Mouse (Mus musculus): ENCODE results near the gene Clec3a. TPM values are rescaled to one million over a fixed set of nuclear protein-coding genes. Genes with fewer than 3 reads are reported as not detected.

Gene Clec3a
- polyA plus RNA-seq, 1 experiment from 2014 or later: not detected

DNA sequence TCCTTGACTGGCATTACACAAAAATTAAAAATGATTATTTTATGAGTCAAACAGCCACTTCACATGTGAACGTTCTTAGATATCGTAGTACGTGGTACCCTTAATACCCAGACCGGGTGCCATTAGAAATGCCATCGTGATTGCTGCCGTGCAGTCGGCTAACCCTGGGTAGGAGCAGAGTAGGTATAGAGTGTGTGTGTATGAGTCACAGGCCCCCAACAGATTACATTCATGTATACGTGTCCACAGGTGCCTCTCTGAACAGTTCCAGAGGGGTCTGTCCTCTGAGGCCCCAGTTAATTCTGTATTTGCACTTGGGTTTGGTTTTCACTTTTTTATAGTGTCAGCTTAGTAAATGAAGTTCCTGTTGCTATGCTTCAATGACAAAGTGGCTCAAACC is 34.4 kb downstream of the Clec3a start:
- Histone ChIP-seq H3K4me3 (replicated peaks; ENCODE audit: low read length) (no peak overlapping the region), H3K9ac (no peak overlapping the region), H3K4me2 (replicated peaks) (no peak overlapping the region), H3K27me3 (ENCODE audit: control insufficient read depth, insufficient read depth, low read length) (no peaks in the 10 kb centered on the region), H3K9me3 (ENCODE audit: control insufficient read depth, low read length) (no peaks in the 10 kb centered on the region), H3K36me3 (replicated peaks; ENCODE audit: control insufficient read depth, insufficient read depth) (no peaks in the 10 kb centered on the region), H3K4me1 (replicated peaks; ENCODE audit: control insufficient read depth, insufficient read depth, low read length) (peaks cover 4% of the 10 kb centered on the region), H3K27ac (no peak overlapping the region)
- ATAC-seq (ENCODE audit: low FRiP score) (no peak), DNase-seq (ENCODE audit: low spot score) (no peak)
- WGBS: 90% methylated on average over 8 of the region's 8 CpGs

DNA sequence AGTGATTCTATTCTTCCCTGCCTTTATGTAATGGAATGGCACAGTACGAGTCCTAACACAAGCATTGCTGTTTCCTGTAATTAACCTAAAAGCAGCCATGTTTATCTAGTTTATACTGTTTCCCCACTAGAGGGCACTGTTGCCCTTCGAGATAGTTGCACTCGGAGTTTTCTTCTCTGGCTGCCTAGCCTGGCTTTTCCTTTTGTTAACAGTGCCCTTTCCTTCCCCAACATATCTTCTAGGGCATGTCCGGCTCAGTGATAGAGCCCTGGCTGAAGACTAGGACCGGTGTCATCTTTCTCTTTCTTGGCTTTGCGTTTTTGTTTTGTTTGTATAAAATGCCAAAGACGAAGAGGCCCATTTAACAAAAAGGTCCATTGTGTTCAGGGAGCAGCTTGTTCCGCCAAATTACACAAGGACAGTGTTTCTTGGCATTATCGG is 34.9 kb downstream of the Clec3a start:
- peak; percentile 43; the same call in 1 of the 2 replicates for ATAC-seq (ENCODE audit: low FRiP score)
- H3K27ac ChIP-seq: peak overlapping the region; percentile 71
- peak overlapping the region; percentile 46; the same call in 1 of the 2 replicates for H3K9ac ChIP-seq

DNA sequence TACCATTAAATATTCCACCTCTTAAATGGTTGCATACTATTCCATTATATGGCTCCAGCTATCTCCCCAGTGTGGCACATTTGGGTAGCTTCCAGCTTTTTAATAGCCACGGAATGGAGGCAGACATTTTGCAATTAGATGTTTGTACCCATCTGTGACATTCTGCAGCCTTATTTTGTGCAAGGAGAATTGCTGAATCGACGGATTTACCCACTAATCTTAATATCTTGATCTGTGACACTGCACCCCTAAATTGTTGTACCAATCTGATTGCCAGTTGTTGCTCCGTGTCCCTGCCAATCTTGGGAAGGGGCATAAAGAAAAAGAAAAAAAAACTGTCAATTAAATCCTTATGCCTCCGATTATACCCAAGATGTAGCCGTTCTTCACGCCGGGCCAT is 37.4 kb downstream of the Clec3a start:
- no peak overlapping the region for H3K27ac ChIP-seq
- H3K4me3 ChIP-seq (replicated peaks; ENCODE audit: low read length): no peak overlapping the region
- no peaks in the 10 kb centered on the region for H3K9me3 ChIP-seq (ENCODE audit: control insufficient read depth, low read length)
- H3K36me3 ChIP-seq (replicated peaks; ENCODE audit: control insufficient read depth, insufficient read depth): no peaks in the 10 kb centered on the region
- ATAC-seq (ENCODE audit: low FRiP score): no peak
- H3K4me1 ChIP-seq (replicated peaks; ENCODE audit: control insufficient read depth, insufficient read depth, low read length): peaks cover 4% of the 10 kb centered on the region
- H3K9ac ChIP-seq: no peak overlapping the region
- H3K27me3 ChIP-seq (ENCODE audit: control insufficient read depth, insufficient read depth, low read length): no peaks in the 10 kb centered on the region
- WGBS: 81% methylated on average over 8 of the region's 8 CpGs
- H3K4me2 ChIP-seq (replicated peaks): no peak overlapping the region
- no peak for DNase-seq (ENCODE audit: low spot score)

More for the DNA sequence above, 34.9 kb downstream of the Clec3a start:
- DNase-seq (ENCODE audit: low spot score): peak; percentile 93
- H3K4me1 ChIP-seq (replicated peaks; ENCODE audit: control insufficient read depth, insufficient read depth, low read length): peaks cover 4% of the 10 kb centered on the region
- H3K27me3 ChIP-seq (ENCODE audit: control insufficient read depth, insufficient read depth, low read length): no peaks in the 10 kb centered on the region
- H3K9me3 ChIP-seq (ENCODE audit: control insufficient read depth, low read length): no peaks in the 10 kb centered on the region
- 5% methylated on average over 9 of the region's 9 CpGs for WGBS
- no peaks in the 10 kb centered on the region for H3K36me3 ChIP-seq (replicated peaks; ENCODE audit: control insufficient read depth, insufficient read depth)
- peak overlapping the region; percentile 43 for H3K4me2 ChIP-seq (replicated peaks)
- H3K4me3 ChIP-seq (replicated peaks; ENCODE audit: low read length): no peak overlapping the region

DNA sequence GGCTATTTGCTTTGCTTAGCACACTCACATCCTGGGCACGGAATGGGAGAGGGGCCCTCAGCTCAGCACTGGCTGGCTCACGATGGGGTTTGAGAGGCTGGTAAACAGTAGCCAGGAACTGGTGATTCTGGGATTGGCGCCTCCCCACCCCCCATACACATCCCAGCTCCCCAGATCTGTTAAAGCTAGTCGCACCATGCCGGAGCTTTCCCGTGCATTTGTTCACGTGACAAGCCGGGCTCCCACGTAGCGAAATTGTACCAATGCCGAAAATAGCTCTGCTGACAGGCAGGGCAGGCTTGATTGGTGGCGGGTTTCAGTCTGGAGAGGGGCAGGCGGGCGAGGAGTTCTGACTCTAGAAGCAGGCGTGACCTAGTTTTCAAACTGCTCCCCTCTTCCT is 38.1 kb downstream of the Clec3a start:
- no peak for DNase-seq (ENCODE audit: low spot score)
- H3K4me2 ChIP-seq (replicated peaks): no peak overlapping the region
- WGBS: 77% methylated on average over 15 of the region's 15 CpGs
- H3K27ac ChIP-seq: no peak overlapping the region
- H3K27me3 ChIP-seq (ENCODE audit: control insufficient read depth, insufficient read depth, low read length): no peaks in the 10 kb centered on the region
- H3K4me1 ChIP-seq (replicated peaks; ENCODE audit: control insufficient read depth, insufficient read depth, low read length): peaks cover 4% of the 10 kb centered on the region
- no peak overlapping the region for H3K9ac ChIP-seq
- H3K36me3 ChIP-seq (replicated peaks; ENCODE audit: control insufficient read depth, insufficient read depth): no peaks in the 10 kb centered on the region
- no peak overlapping the region for H3K4me3 ChIP-seq (replicated peaks; ENCODE audit: low read length)
- no peaks in the 10 kb centered on the region for H3K9me3 ChIP-seq (ENCODE audit: control insufficient read depth, low read length)
- no peak for ATAC-seq (ENCODE audit: low FRiP score)

DNA sequence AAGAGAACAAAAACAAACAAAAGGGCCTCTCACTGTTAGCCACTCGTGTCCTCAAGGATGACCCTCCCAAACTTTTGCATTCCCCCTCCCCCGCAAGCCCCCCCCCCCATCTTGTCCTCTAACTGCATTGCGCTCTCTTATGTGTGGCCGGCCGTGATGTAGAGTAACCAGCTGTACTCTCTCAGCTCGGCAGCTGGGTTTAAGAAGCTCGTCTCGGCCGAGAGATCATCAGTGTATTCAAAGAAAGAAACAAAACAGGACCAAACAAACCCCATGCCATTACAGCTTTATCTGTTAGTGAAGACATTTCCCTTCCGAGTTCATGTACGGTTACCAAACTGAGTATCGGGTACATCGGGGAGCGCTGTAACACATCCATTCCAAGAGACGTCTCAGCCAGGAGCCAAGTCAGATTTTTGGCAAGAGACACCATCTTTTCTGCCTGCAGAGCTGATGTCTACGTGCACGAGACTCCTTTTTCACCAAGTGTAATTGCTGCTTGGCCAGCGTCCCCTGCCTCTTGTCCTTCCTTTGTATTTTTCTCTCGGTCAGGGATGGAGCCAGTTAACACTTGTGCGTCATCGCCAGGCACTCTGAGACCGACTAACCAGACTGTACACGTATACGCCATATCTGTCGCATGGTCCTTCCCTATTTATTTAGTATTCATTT is 40.4 kb downstream of the Clec3a start:
- DNase-seq (ENCODE audit: low spot score): no peak

DNA sequence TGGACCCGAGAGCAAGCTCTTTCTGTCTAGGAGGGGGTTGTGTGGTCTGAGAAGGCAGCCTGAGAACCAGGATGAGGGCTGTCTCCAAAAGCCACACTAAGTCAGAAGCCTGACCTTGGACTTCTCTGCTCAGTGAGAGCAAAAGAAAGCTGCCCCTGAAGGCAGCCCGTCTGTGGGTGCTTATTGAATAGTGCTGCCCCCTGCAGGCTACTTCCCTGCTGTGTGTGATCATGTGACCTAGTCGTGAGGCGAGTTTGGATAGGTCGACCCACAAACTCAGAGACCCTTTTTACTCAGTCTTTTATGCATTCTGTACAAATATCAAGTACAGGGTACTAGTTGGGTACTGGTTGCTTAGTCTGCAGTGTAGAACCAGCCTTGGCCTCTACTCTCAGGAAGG is 42.7 kb downstream of the Clec3a start:
- Histone ChIP-seq H3K9me3 (ENCODE audit: control insufficient read depth, low read length) (no peaks in the 10 kb centered on the region), H3K36me3 (replicated peaks; ENCODE audit: control insufficient read depth, insufficient read depth) (no peaks in the 10 kb centered on the region), H3K4me1 (replicated peaks; ENCODE audit: control insufficient read depth, insufficient read depth, low read length) (peaks cover 8% of the 10 kb centered on the region), H3K4me2 (replicated peaks) (no peak overlapping the region), H3K27ac (no peak overlapping the region), H3K9ac (no peak overlapping the region), H3K4me3 (replicated peaks; ENCODE audit: low read length) (no peak overlapping the region), H3K27me3 (ENCODE audit: control insufficient read depth, insufficient read depth, low read length) (no peaks in the 10 kb centered on the region)
- ATAC-seq (ENCODE audit: low FRiP score): no peak
- WGBS: 58% methylated on average over 5 of the region's 5 CpGs
- DNase-seq (ENCODE audit: low spot score): no peak

More for the DNA sequence above, 40.4 kb downstream of the Clec3a start:
- no peak overlapping the region for H3K9ac ChIP-seq
- no peak for ATAC-seq (ENCODE audit: low FRiP score)
- no peak overlapping the region for H3K4me2 ChIP-seq (replicated peaks)
- no peak overlapping the region for H3K4me3 ChIP-seq (replicated peaks; ENCODE audit: low read length)
- no peaks in the 10 kb centered on the region for H3K27me3 ChIP-seq (ENCODE audit: control insufficient read depth, insufficient read depth, low read length)
- no peaks in the 10 kb centered on the region for H3K9me3 ChIP-seq (ENCODE audit: control insufficient read depth, low read length)
- 67% methylated on average over 25 of the region's 25 CpGs for WGBS
- H3K4me1 ChIP-seq (replicated peaks; ENCODE audit: control insufficient read depth, insufficient read depth, low read length): peaks cover 11% of the 10 kb centered on the region
- H3K36me3 ChIP-seq (replicated peaks; ENCODE audit: control insufficient read depth, insufficient read depth): no peaks in the 10 kb centered on the region
- H3K27ac ChIP-seq: no peak overlapping the region

DNA sequence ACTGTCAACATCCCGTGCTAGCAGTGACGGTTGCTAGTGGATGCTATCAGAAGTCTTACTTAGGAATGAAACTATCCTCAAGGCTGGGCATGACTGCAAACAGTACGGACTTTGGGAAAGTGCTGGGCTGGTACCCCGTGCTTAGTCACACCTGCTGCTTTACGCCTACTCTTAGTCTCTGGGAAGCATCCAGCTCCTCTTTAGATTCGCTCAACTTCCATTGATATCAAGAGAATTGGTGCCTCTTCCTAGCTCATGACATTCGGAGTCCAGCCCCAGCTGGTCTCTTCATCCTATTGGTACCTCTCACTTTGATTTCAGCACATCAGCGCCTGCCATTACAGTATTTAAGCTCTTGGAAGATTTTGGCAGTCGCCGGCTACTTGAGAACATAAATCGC is 44.7 kb downstream of the Clec3a start:
- WGBS: 91% methylated on average over 11 of the region's 11 CpGs
- ATAC-seq (ENCODE audit: low FRiP score) (no peak), DNase-seq (ENCODE audit: low spot score) (no peak)
- no peaks in the 10 kb centered on the region for H3K36me3 ChIP-seq (replicated peaks; ENCODE audit: control insufficient read depth, insufficient read depth)
- H3K27ac ChIP-seq: no peak overlapping the region
- no peak overlapping the region for H3K4me2 ChIP-seq (replicated peaks)
- H3K9me3 ChIP-seq (ENCODE audit: control insufficient read depth, low read length): no peaks in the 10 kb centered on the region
- peaks cover 8% of the 10 kb centered on the region for H3K4me1 ChIP-seq (replicated peaks; ENCODE audit: control insufficient read depth, insufficient read depth, low read length)
- no peaks in the 10 kb centered on the region for H3K27me3 ChIP-seq (ENCODE audit: control insufficient read depth, insufficient read depth, low read length)
- H3K4me3 ChIP-seq (replicated peaks; ENCODE audit: low read length): no peak overlapping the region
- no peak overlapping the region for H3K9ac ChIP-seq

DNA sequence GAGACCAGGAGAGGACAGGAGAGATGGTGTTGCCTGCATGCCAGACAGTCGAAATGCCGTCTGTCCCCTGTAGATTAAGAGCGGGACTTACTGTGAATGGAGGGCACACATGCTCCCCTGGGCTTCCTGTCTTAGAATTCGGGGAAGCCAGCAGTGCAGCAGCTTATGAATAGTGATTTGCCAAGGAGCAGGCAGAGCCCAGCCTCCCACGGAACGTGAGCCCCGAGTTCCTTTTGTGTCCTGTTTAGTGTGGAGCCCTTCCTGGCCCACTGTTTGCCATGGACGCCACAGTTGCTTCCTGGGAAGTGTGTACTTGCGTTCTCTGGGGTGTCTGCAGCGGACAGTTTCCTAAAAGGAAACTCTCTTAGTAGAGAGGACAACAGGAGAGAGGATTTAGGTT is 45.4 kb downstream of the Clec3a start:
- Histone ChIP-seq H3K36me3 (replicated peaks; ENCODE audit: control insufficient read depth, insufficient read depth) (no peaks in the 10 kb centered on the region), H3K27ac (no peak overlapping the region), H3K4me2 (replicated peaks) (no peak overlapping the region), H3K27me3 (ENCODE audit: control insufficient read depth, insufficient read depth, low read length) (no peaks in the 10 kb centered on the region), H3K9ac (no peak overlapping the region), H3K4me1 (replicated peaks; ENCODE audit: control insufficient read depth, insufficient read depth, low read length) (peaks cover 8% of the 10 kb centered on the region), H3K4me3 (replicated peaks; ENCODE audit: low read length) (no peak overlapping the region), H3K9me3 (ENCODE audit: control insufficient read depth, low read length) (no peaks in the 10 kb centered on the region)
- ATAC-seq (ENCODE audit: low FRiP score) (no peak), DNase-seq (ENCODE audit: low spot score) (no peak)
- WGBS: 46% methylated on average over 10 of the region's 10 CpGs

DNA sequence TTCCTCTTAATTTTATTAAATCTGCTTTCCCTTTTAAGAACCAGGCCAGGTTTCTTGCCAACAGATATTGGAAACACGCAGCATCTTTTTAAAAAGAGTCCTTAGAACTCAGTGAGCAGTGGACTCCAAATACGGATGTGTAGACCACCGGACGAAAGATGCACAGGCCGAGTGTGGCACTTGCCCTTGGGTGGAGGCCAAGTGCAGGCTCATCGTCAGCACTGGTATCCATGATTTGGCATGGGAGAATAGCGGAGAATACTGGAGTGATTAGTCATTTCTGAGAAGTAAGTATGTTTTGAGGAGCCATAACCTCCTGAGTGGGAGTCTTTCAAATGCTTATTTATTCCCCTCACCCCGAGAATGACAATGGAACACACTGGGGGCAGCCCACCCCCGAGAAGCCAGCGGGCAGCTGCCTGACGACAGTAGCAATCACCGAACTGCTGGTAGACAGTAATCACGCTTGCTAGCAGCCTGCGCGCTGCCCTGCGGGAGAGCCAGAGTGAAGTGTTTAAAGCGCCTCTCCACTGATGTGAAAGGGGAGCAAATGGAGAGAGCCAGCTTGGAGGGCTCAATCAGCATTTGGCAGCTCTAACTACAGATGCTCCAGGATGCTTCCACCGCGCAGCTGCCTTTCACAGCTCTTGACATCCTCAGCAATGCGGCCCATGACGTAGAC is 50.8 kb downstream of the Clec3a start:
- H3K27ac ChIP-seq: no peak overlapping the region; the same call in 1 of the 2 replicates
- no peaks in the 10 kb centered on the region for H3K9me3 ChIP-seq (ENCODE audit: control insufficient read depth, low read length)
- DNase-seq (ENCODE audit: low spot score) (peak; percentile 40), ATAC-seq (ENCODE audit: low FRiP score) (no peak)
- no peaks in the 10 kb centered on the region for H3K36me3 ChIP-seq (replicated peaks; ENCODE audit: control insufficient read depth, insufficient read depth)
- H3K27me3 ChIP-seq (ENCODE audit: control insufficient read depth, insufficient read depth, low read length): no peaks in the 10 kb centered on the region
- H3K4me3 ChIP-seq (replicated peaks; ENCODE audit: low read length): no peak overlapping the region
- WGBS: 43% methylated on average over 21 of the region's 21 CpGs
- H3K4me1 ChIP-seq (replicated peaks; ENCODE audit: control insufficient read depth, insufficient read depth, low read length): 0 out of 2 replicates have a peak, but pooled peaks cover 4% of the 10 kb centered on the region
- no peak overlapping the region for H3K9ac ChIP-seq
- peak overlapping the region; percentile 24 for H3K4me2 ChIP-seq (replicated peaks)
